In the genomic region with DNA sequence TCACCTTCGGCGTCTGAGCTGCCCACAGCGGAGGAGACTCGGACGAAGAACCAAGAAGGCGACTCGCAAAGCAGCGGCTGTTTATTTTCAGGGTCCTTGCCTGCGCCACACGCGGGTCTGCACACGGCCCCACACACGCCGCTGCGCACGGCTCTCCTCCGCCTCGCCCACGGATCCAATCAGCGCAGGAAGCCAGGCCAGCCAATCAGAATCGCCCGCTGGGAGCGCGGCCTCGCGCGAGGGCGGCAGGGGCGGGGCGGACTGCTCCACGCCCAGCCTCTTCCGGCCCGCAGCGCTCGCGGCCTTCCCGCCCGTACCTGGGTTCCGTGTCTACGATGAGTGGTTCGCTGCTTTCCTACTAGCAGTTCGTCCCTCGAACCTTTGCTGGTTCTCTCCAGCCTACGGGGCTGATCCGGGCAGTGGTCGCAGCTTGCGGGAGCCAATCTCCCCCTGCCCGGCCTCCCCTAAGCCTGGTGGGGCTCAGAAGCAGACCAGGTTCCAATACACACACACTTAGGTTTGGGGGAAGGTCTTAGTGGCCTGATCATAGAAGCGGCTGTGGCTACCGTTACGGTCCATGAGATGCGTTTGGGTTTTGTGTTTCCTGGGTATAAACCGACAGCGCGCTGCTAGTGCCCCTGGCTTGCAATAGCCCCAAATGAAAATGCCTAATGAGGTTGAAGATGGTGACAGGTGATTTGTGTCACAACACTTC, we compare ENCODE assay signal across 8 mouse cellular contexts. TPM values are rescaled to one million over a fixed set of nuclear protein-coding genes. Genes with fewer than 3 reads are reported as not detected.
DNase-seq lines count a peak whose midpoint lies in the region; ATAC-seq lines count a peak whose summit lies in the region.

A gene (minus strand): TSS at position 207 of the 715 bp plus-strand sequence.

- no peaks in the 10 kb centered on the region for H3K9me3 ChIP-seq in intestine, embryonic 14.5 days (ENCODE audit: control insufficient read depth, low read length)

- WGBS in intestine, embryonic 14.5 days = under 1% methylated on average over 55 of the region's 55 CpGs

- peak; percentile 99 for ATAC-seq in intestine, embryonic 14.5 days (replicated peaks; ENCODE audit: low FRiP score, low TSS enrichment, low read depth)

- peaks cover 17% of the 10 kb centered on the region for H3K4me1 ChIP-seq in intestine, embryonic 14.5 days (replicated peaks; ENCODE audit: control insufficient read depth, insufficient read depth, low read length)

- H3K4me3 ChIP-seq in intestine, embryonic 14.5 days (ENCODE audit: low read depth, low read length) = peak within 1 kb of the TSS; percentile 100

- peak within 1 kb of the TSS; percentile 95 for H3K27ac ChIP-seq in intestine, embryonic 14.5 days (ENCODE audit: low read depth)

- peak; percentile 97 to 98 for DNase-seq in adrenal gland, adult (ENCODE audit: inconsistent age in 2 of 2, low spot score in 1 of 2)
- DNase-seq in embryo, embryonic 10.5 days (ENCODE audit: low spot score) = peak; percentile 97
- peak; percentile 96 for DNase-seq in gastrocnemius, postnatal 25 days
- peak; percentile 98 for DNase-seq in intestine, embryonic 14.5 days (ENCODE audit: low spot score)
- DNase-seq in left cerebral cortex, postnatal 14 days (ENCODE audit: low spot score in 2 of 2) = peak; percentile 98
- DNase-seq in mesoderm, embryonic 11.5 days (ENCODE audit: low read depth, low spot score) = peak; percentile 98
- peak; percentile 94 to 96 for DNase-seq in right cerebral cortex, postnatal 36 days (ENCODE audit: low spot score in 2 of 2)
- peak; percentile 96 for DNase-seq in yolk sac, embryonic 10.5 days (ENCODE audit: low spot score)

- no peaks in the 10 kb centered on the region for H3K27me3 ChIP-seq in intestine, embryonic 14.5 days (replicated peaks; ENCODE audit: control insufficient read depth, insufficient read depth, low read length)

- intact Hi-C loops in left cerebral cortex, postnatal 14 days (cut with DNase I) = no loop called here

- peak within 1 kb of the TSS; percentile 99 for H3K9ac ChIP-seq in intestine, embryonic 14.5 days (ENCODE audit: low read length)

- H3K36me3 ChIP-seq in intestine, embryonic 14.5 days (ENCODE audit: control insufficient read depth, insufficient read depth, low read length) = peaks cover 19% of the 10 kb centered on the region

- H3K4me2 ChIP-seq in intestine, embryonic 14.5 days (ENCODE audit: low read length) = peak within 1 kb of the TSS; percentile 92

RNA-seq across cellular contexts. Expression of the gene that starts here (rescaled TPM):
- 100 to 1,000 TPM; 410 to 437 TPM for total RNA-seq in gastrocnemius, postnatal 25 days (2021)
- polyA plus RNA-seq in intestine, embryonic 14.5 days (2014; fragmentation: Nextera tagmentation; extraction: Ambion mirVana) = 1,199 and 1,261 TPM in 2 replicates
- total RNA-seq in left cerebral cortex, postnatal 14 days (2021) = 100 to 1,000 TPM; 238 to 247 TPM

Comparison
In these comparisons a context has a peak if more than half of its experiments do, and no peak if none do; other contexts are left out.
1. Peak in every context shown above with its lines: DNase-seq, ATAC-seq, H3K4me3 ChIP-seq and H3K27ac ChIP-seq.